Mouse (Mus musculus): Measurements from ENCODE around the gene Fdx1. TPM values are rescaled to one million over a fixed set of nuclear protein-coding genes. Genes with fewer than 3 reads are reported as not detected.

The Fdx1 gene
- total RNA-seq, 2 experiments from 2014 or later = 17.3 to 21.7 TPM

- intact Hi-C loops (cut with DNase I) = no loop called here
- no peak for TF ChIP-seq CTCF (IDR thresholded peaks at IDR 0.05)
- no peak overlapping the region for H3K27ac ChIP-seq
- no peak overlapping the region for H3K4me3 ChIP-seq
- DNase-seq (ENCODE audit: extremely low spot score in 1 of 2, low spot score in 2 of 2) = no peak
These were observed 35.2 kb downstream of the Fdx1 start for GRCm38 (mm10) chr9:51928116-51928515.

GRCm38 (mm10) chr9:51927680-51928079, 35.7 kb downstream of the Fdx1 start:
- Histone ChIP-seq H3K27ac (no peak overlapping the region), H3K4me3 (no peak overlapping the region)
- TF ChIP-seq CTCF (IDR thresholded peaks at IDR 0.05) = no peak
- intact Hi-C loops (cut with DNase I) = no loop called here
- DNase-seq (ENCODE audit: extremely low spot score in 1 of 2, low spot score in 2 of 2) = no peak

- H3K27ac ChIP-seq = no peak overlapping the region; the same call in 1 of the 2 replicates
- TF ChIP-seq CTCF (IDR thresholded peaks at IDR 0.05) = no peak
- intact Hi-C loops (cut with DNase I) = no loop called here
- DNase-seq (ENCODE audit: extremely low spot score in 1 of 2, low spot score in 2 of 2) = no peak
- H3K4me3 ChIP-seq = no peak overlapping the region
These were observed 36.7 kb downstream of the Fdx1 start for GRCm38 (mm10) chr9:51926629-51927028.

- peak overlapping the region; percentile 82 for H3K27ac ChIP-seq
- no peak for TF ChIP-seq CTCF (IDR thresholded peaks at IDR 0.05)
- intact Hi-C loops (cut with DNase I) = no loop called here
- DNase-seq (ENCODE audit: extremely low spot score in 1 of 2, low spot score in 2 of 2) = peak; percentile 33 to 42
- peak overlapping the region; percentile 0; the same call in 1 of the 2 replicates for H3K4me3 ChIP-seq
These were observed 38.7 kb downstream of the Fdx1 start for GRCm38 (mm10) chr9:51924551-51925081.

- TF ChIP-seq CTCF (IDR thresholded peaks at IDR 0.05) = no peak
- intact Hi-C loops (cut with DNase I) = no loop called here
- Histone ChIP-seq H3K4me3 (no peak overlapping the region), H3K27ac (peak overlapping the region; percentile 40; the same call in 1 of the 2 replicates)
- DNase-seq (ENCODE audit: extremely low spot score in 1 of 2, low spot score in 2 of 2) = no peak
These were observed 40.6 kb downstream of the Fdx1 start for GRCm38 (mm10) chr9:51922756-51923155.

DNA sequence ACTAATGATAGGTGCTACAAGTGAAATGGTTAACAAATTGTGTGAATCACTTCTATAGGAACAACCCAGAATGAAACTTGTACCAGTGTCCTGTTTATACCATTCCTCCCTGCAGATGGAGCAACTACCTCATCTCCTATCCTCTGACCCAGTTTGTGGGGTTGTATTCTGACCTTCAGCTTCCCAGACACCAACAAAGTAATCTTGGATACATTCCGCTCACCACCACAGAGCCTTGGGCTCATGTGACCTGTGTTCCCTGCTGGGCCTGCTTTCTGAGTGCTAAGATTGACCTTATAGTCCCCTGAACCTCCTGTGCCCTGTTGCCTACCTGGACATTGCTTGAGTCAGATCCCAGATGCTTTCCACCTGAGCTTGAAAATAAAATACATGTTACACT, 47.8 kb downstream of the Fdx1 start:
- intact Hi-C loops (cut with DNase I) = no loop called here
- DNase-seq (ENCODE audit: extremely low spot score in 1 of 2, low spot score in 2 of 2) = no peak
- no peak overlapping the region for H3K27ac ChIP-seq
- H3K4me3 ChIP-seq = no peak overlapping the region
- TF ChIP-seq CTCF (IDR thresholded peaks at IDR 0.05) = no peak

- intact Hi-C loops (cut with DNase I) = no loop called here
- DNase-seq (ENCODE audit: extremely low spot score in 1 of 2, low spot score in 2 of 2) = no peak
- no peak overlapping the region for H3K27ac ChIP-seq
- TF ChIP-seq CTCF (IDR thresholded peaks at IDR 0.05) = no peak
- no peak overlapping the region for H3K4me3 ChIP-seq
These were observed 48.8 kb downstream of the Fdx1 start for GRCm38 (mm10) chr9:51914481-51915120.

DNA sequence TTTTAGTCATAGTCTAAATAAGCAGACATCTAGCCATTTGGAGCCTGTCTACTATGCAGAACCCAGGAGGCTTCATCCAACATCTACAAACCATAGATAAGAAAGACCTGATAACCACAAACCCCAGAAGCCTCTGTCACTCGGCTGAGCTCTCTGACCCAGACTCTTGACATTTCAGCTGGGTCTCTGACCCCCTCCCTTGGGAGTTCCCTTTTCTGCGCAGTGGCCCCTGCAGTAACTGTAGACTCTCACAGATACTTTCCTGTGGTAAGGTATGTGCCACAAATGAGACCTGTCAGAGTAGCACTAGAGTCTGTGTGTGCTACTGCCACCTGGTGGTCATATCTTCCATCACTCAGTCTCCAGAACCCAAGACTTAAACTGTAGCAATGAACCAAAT, 54.5 kb downstream of the Fdx1 start:
- Histone ChIP-seq H3K27ac (no peak overlapping the region), H3K4me3 (no peak overlapping the region)
- TF ChIP-seq CTCF (IDR thresholded peaks at IDR 0.05) = peak; percentile 91
- intact Hi-C loops (cut with DNase I) = loop anchor here (1.0 to 5.0 kb wide), 4 partner anchors 42 to 747 kb away; partner anchors contain the start of gene Arhgap20
- DNase-seq (ENCODE audit: extremely low spot score in 1 of 2, low spot score in 2 of 2) = peak; percentile 70 to 72

DNA sequence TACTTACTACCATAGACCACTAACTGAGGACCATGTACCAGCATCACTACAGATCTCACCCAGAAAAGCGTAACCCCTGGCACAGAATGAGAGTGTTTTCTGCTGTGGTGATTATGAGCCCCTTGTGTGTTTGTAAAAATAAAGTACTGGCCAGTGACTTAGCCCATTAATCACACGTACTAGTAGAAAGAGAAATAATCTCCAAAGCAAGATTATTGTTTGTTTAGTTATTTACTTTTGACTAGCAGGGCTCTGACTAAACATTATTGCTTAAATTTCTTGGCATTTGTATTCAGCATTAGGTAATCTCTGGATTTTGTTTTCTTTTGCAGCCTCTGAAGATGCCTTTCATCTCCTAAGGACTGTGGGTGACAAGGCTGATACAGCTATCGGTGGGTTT, 55.1 kb downstream of the Fdx1 start:
- Histone ChIP-seq H3K27ac (no peak overlapping the region), H3K4me3 (no peak overlapping the region)
- no peak for TF ChIP-seq CTCF (IDR thresholded peaks at IDR 0.05)
- DNase-seq (ENCODE audit: extremely low spot score in 1 of 2, low spot score in 2 of 2) = no peak
- intact Hi-C loops (cut with DNase I) = loop anchor here (2.0 to 5.0 kb wide), 3 partner anchors 43 to 746 kb away; partner anchors contain the start of gene Arhgap20

DNA sequence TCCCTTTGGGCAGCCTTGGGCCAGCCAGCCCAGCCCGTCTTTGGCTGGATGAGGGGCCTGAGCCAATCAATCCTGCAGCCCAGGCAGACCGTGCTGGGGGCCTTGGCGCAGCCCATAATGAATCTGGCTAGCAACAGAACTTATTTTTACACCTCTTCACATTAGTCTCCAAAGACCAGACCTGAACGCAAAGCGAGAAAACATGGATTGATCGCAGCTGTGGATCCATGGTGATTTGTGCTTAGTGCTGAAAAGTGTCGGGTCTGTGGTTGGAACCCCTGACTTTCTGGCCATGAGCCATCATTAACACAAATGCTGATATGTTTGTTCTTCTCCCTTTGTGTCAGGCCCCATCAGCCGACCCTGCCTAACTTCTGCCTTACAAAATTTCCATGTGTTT, 56.4 kb downstream of the Fdx1 start:
- Histone ChIP-seq H3K4me3 (no peak overlapping the region), H3K27ac (no peak overlapping the region)
- DNase-seq (ENCODE audit: extremely low spot score in 1 of 2, low spot score in 2 of 2) = no peak
- intact Hi-C loops (cut with DNase I) = loop anchor here (5.0 kb wide), 2 partner anchors 140 to 745 kb away; partner anchors contain the start of gene Arhgap20
- no peak for TF ChIP-seq CTCF (IDR thresholded peaks at IDR 0.05)

Other genes starting within 250 kb of the Fdx1 start
- 10 to 100 TPM; 77.0 to 89.4 TPM for gene Arhgap20, start 198.2 kb downstream of the Fdx1 start, total RNA-seq (2021)
- gene Rdx, start 83.6 kb upstream of the Fdx1 start, total RNA-seq (2021) = 10 to 100 TPM; 43.8 to 46.0 TPM
- 10 to 100 TPM; 15.1 to 16.2 TPM for gene Zc3h12c, start 205.0 kb upstream of the Fdx1 start, total RNA-seq (2021)